Mouse (Mus musculus): ENCODE results near the gene Clec16a. TPM values are rescaled to one million over a fixed set of nuclear protein-coding genes. Genes with fewer than 3 reads are reported as not detected.

The Clec16a gene
- polyA plus RNA-seq, 2 experiments: 2.7 to 10.0 TPM

GRCm38 (mm10) chr16:10674957-10675356 is 129.8 kb downstream of the Clec16a start:
- no peak overlapping the region for H3K4me3 ChIP-seq (ENCODE audit: insufficient read depth in 1 of 2, low read depth in 2 of 2, low read length in 2 of 2)
- no peak overlapping the region for H3K9ac ChIP-seq (replicated peaks)
- 66% methylated on average over 2 of the region's 2 CpGs for WGBS (ENCODE audit: insufficient replicate concordance)
- ATAC-seq (ENCODE audit: insufficient read depth) (no peak), DNase-seq (ENCODE audit: low read depth in 3 of 3, low spot score in 3 of 3) (no peak)
- H3K27ac ChIP-seq: no peak overlapping the region
- peaks cover 12 to 22% of the 10 kb centered on the region in 2 experiments for H3K4me1 ChIP-seq (replicated peaks; ENCODE audit: control insufficient read depth in 2 of 2, insufficient read depth in 2 of 2, low read length in 1 of 2)
- H3K9me3 ChIP-seq (ENCODE audit: control insufficient read depth, low read length): no peaks in the 10 kb centered on the region
- no peak overlapping the region for H3K4me2 ChIP-seq (ENCODE audit: low read depth)
- no peaks in the 10 kb centered on the region for H3K27me3 ChIP-seq (ENCODE audit: control insufficient read depth, insufficient read depth, low read length)
- no peaks in the 10 kb centered on the region for H3K36me3 ChIP-seq (replicated peaks; ENCODE audit: control insufficient read depth, insufficient read depth, low read depth)
- no peak for TF ChIP-seq EP300 (IDR thresholded peaks at IDR 0.05; ENCODE audit: low read depth)
- no peak for TF ChIP-seq CTCF (IDR thresholded peaks at IDR 0.05; ENCODE audit: low read depth)

- Histone ChIP-seq H3K4me2 (ENCODE audit: low read depth) (0 out of 2 replicates have a peak overlapping the region, but pooled peaks have one; percentile 4), H3K9ac (replicated peaks) (no peak overlapping the region), H3K36me3 (replicated peaks; ENCODE audit: control insufficient read depth, insufficient read depth, low read depth) (no peaks in the 10 kb centered on the region), H3K27ac (no peak overlapping the region), H3K4me3 (ENCODE audit: insufficient read depth in 1 of 2, low read depth in 2 of 2, low read length in 2 of 2) (no peak overlapping the region), H3K4me1 (replicated peaks; ENCODE audit: control insufficient read depth in 2 of 2, insufficient read depth in 2 of 2, low read length in 1 of 2) (peaks cover 12 to 22% of the 10 kb centered on the region in 2 experiments), H3K27me3 (ENCODE audit: control insufficient read depth, insufficient read depth, low read length) (no peaks in the 10 kb centered on the region), H3K9me3 (ENCODE audit: control insufficient read depth, low read length) (no peaks in the 10 kb centered on the region)
- no peak for TF ChIP-seq EP300 (IDR thresholded peaks at IDR 0.05; ENCODE audit: low read depth)
- ATAC-seq (ENCODE audit: insufficient read depth) (no peak), DNase-seq (ENCODE audit: low read depth in 3 of 3, low spot score in 3 of 3) (no peak)
- 50% methylated on average over 1 of the region's 1 CpGs for WGBS (ENCODE audit: insufficient replicate concordance)
These were observed 130.5 kb downstream of the Clec16a start for GRCm38 (mm10) chr16:10675612-10676011.

- TF ChIP-seq EP300 (IDR thresholded peaks at IDR 0.05; ENCODE audit: low read depth) (no peak; the same call in 1 of the 2 replicates), CTCF (IDR thresholded peaks at IDR 0.05; ENCODE audit: low read depth) (no peak)
- Histone ChIP-seq H3K9ac (replicated peaks) (no peak overlapping the region), H3K36me3 (replicated peaks; ENCODE audit: control insufficient read depth, insufficient read depth, low read depth) (no peaks in the 10 kb centered on the region), H3K9me3 (ENCODE audit: control insufficient read depth, low read length) (no peaks in the 10 kb centered on the region), H3K4me3 (ENCODE audit: insufficient read depth in 1 of 2, low read depth in 2 of 2, low read length in 2 of 2) (no peak overlapping the region), H3K4me1 (replicated peaks; ENCODE audit: control insufficient read depth in 2 of 2, insufficient read depth in 2 of 2, low read length in 1 of 2) (peaks cover 12 to 22% of the 10 kb centered on the region in 2 experiments), H3K27me3 (ENCODE audit: control insufficient read depth, insufficient read depth, low read length) (no peaks in the 10 kb centered on the region), H3K27ac (peak overlapping the region; percentile 8; the same call in 1 of the 2 replicates), H3K4me2 (ENCODE audit: low read depth) (peak overlapping the region; percentile 21; the same call in 1 of the 2 replicates)
- 4% methylated on average over 3 of the region's 3 CpGs for WGBS (ENCODE audit: insufficient replicate concordance)
- peak; percentile 43 to 51 (median 44) for DNase-seq (ENCODE audit: low read depth in 3 of 3, low spot score in 3 of 3)
- ATAC-seq (ENCODE audit: insufficient read depth): peak; percentile 80
These were observed 131.4 kb downstream of the Clec16a start for GRCm38 (mm10) chr16:10676461-10677066.

- no peak for ATAC-seq (ENCODE audit: insufficient read depth)
- 53% methylated on average over 2 of the region's 2 CpGs for WGBS (ENCODE audit: insufficient replicate concordance)
- Histone ChIP-seq H3K4me2 (ENCODE audit: low read depth) (no peak overlapping the region), H3K9ac (replicated peaks) (no peak overlapping the region), H3K27me3 (ENCODE audit: control insufficient read depth, insufficient read depth, low read length) (no peaks in the 10 kb centered on the region), H3K27ac (no peak overlapping the region), H3K36me3 (replicated peaks; ENCODE audit: control insufficient read depth, insufficient read depth, low read depth) (no peaks in the 10 kb centered on the region), H3K9me3 (ENCODE audit: control insufficient read depth, low read length) (no peaks in the 10 kb centered on the region), H3K4me1 (replicated peaks; ENCODE audit: control insufficient read depth in 2 of 2, insufficient read depth in 2 of 2, low read length in 1 of 2) (0 out of 4 replicates have a peak, but pooled peaks cover 0 to 2% of the 10 kb centered on the region in 2 experiments), H3K4me3 (ENCODE audit: insufficient read depth in 1 of 2, low read depth in 2 of 2, low read length in 2 of 2) (no peak overlapping the region)
- no peak for TF ChIP-seq CTCF (IDR thresholded peaks at IDR 0.05; ENCODE audit: low read depth)
- no peak for TF ChIP-seq EP300 (IDR thresholded peaks at IDR 0.05; ENCODE audit: low read depth)
- no peak for DNase-seq (ENCODE audit: low read depth in 3 of 3, low spot score in 3 of 3)
These were observed 137.4 kb downstream of the Clec16a start for GRCm38 (mm10) chr16:10682521-10682920.

- Histone ChIP-seq H3K27ac (no peak overlapping the region), H3K9me3 (ENCODE audit: control insufficient read depth, low read length) (no peaks in the 10 kb centered on the region), H3K9ac (replicated peaks) (no peak overlapping the region), H3K4me3 (ENCODE audit: insufficient read depth in 1 of 2, low read depth in 2 of 2, low read length in 2 of 2) (no peak overlapping the region), H3K27me3 (ENCODE audit: control insufficient read depth, insufficient read depth, low read length) (no peaks in the 10 kb centered on the region), H3K4me2 (ENCODE audit: low read depth) (no peak overlapping the region), H3K36me3 (replicated peaks; ENCODE audit: control insufficient read depth, insufficient read depth, low read depth) (no peaks in the 10 kb centered on the region), H3K4me1 (replicated peaks; ENCODE audit: control insufficient read depth in 2 of 2, insufficient read depth in 2 of 2, low read length in 1 of 2) (0 out of 4 replicates have a peak, but pooled peaks cover 0 to under 1% of the 10 kb centered on the region in 2 experiments)
- TF ChIP-seq EP300 (IDR thresholded peaks at IDR 0.05; ENCODE audit: low read depth): no peak
- TF ChIP-seq CTCF (IDR thresholded peaks at IDR 0.05; ENCODE audit: low read depth): no peak
- ATAC-seq (ENCODE audit: insufficient read depth) (no peak), DNase-seq (ENCODE audit: low read depth in 3 of 3, low spot score in 3 of 3) (no peak)
- 62% methylated on average over 8 of the region's 8 CpGs for WGBS (ENCODE audit: insufficient replicate concordance)
These were observed 138.3 kb downstream of the Clec16a start for GRCm38 (mm10) chr16:10683193-10684000.

All from liver, embryonic 14.5 days (tissue).